Mouse (Mus musculus) midbrain, embryonic 14.5 days (tissue): ENCODE results near the gene Gm11127. TPM values are rescaled to one million over a fixed set of nuclear protein-coding genes. Genes with fewer than 3 reads are reported as not detected.
"Not testable (repeated sequence)": the region's sequence is repeated elsewhere in the genome, so short reads cannot be mapped to it uniquely, and the experiment has no call there.

ENCODE experiments used
- ATAC-seq: fragments of 200-750 bp; cut with Nextera tagmentation; 2 replicates; pipeline ENCODE4 v1.8.0; 2017; ENCODE audit warnings: moderate number of reproducible peaks, moderate library complexity; ENCODE audit not compliant: low FRiP score, low TSS enrichment
- DNase-seq: peaks from one replicate; pipeline ENCODE4 v3.0.0-alpha.2; 2015
- H3K27ac ChIP-seq: fragments of 300-500 bp; sonication (generic); replicated peaks from 2 replicates; pipeline ENCODE4 v1.5.1; 2014; ENCODE audit warnings: mild to moderate bottlenecking, low read depth, low read length, moderate library complexity
- H3K27me3 ChIP-seq: fragments of 300-500 bp; sonication (generic); 2 replicates; pipeline ENCODE4 v1.6.1; 2014; ENCODE audit warnings: low read length, control low read depth, mixed read lengths; ENCODE audit not compliant: control insufficient read depth, insufficient read depth
- H3K36me3 ChIP-seq: fragments of 300-500 bp; sonication (generic); 2 replicates; pipeline ENCODE4 v1.6.1; 2014; ENCODE audit warnings: low read length, control low read depth; ENCODE audit not compliant: control insufficient read depth, insufficient read depth
- H3K4me1 ChIP-seq: fragments of 300-500 bp; sonication (generic); 2 replicates; pipeline ENCODE4 v1.6.1; 2014; ENCODE audit warnings: mild to moderate bottlenecking, antibody characterized with exemption, low read length, control low read depth; ENCODE audit not compliant: control insufficient read depth, insufficient read depth
- H3K4me2 ChIP-seq: fragments of 300-500 bp; sonication (generic); 2 replicates; pipeline ENCODE4 v1.6.1; 2014; ENCODE audit warnings: mild to moderate bottlenecking, low read length, moderate library complexity
- H3K4me3 ChIP-seq: fragments of 300-500 bp; sonication (generic); replicated peaks from 2 replicates; pipeline ENCODE4 v1.5.1; 2014; ENCODE audit warnings: low read depth, low read length
- H3K9ac ChIP-seq: fragments of 300-500 bp; sonication (generic); replicated peaks from 2 replicates; pipeline ENCODE4 v1.6.1; 2014; ENCODE audit warnings: mild to moderate bottlenecking, low read length, moderate library complexity
- H3K9me3 ChIP-seq: fragments of 300-500 bp; sonication (generic); 2 replicates; pipeline ENCODE4 v1.6.1; 2016; ENCODE audit warnings: low read length, control low read depth, mixed read lengths; ENCODE audit not compliant: control insufficient read depth
- WGBS: fragments of 180-500 bp; shearing (Covaris S2); extraction: QIAGEN DNeasy Blood & Tissue Kit; methylation state at CpG from one replicate; pipeline ENCODE4 v1.1.7; 2014; 5-methylcytosine and 5-hydroxymethylcytosine counted together
- polyA plus RNA-seq: library from polyadenylated mRNA; unstranded; fragments of >200 nt; fragmentation: Nextera tagmentation; extraction: Ambion mirVana; gene quantifications from 2 replicates; pipeline ENCODE4 v1.2.1, GENCODE M21; 2014

Gene Gm11127
- polyA plus RNA-seq, 1 experiment from 2014 or later = not detected

DNA sequence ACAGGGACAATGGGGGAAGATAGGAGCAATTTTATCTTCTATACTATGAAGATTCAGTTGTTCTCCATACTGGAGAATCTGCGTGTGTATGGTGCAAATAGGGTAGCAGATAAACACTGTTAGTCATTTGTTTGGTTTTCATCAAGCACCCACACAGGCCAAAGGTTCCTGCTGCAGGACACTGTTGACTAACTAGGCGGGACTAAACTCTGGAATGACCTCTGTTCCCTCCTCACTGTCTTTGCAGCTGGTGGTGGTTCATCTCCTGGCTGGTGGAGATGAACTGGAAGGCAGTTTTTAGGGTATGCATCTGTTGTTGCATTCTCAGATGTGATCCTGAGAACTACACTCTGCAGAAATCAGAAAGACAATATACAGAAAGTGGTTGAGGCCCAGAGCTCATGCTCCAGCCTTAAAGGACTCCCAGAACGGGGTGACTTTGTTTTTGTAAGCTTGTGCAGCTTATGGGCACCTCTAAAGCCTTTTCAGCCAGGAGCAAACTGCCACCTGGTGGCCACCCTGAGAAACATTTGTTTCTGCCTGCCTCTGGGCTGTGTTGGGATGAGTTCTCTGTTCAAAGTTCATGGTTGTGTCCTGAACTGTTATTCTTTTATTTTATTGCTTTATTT lies 23.0 kb downstream of the Gm11127 start:
- not testable (repeated sequence) for H3K4me2 ChIP-seq, ATAC-seq, H3K36me3 ChIP-seq, H3K27me3 ChIP-seq, H3K9ac ChIP-seq, H3K9me3 ChIP-seq, H3K4me3 ChIP-seq, H3K4me1 ChIP-seq, H3K27ac ChIP-seq
- peak; percentile 65 for DNase-seq
- 41% methylated on average over 3 of the region's 3 CpGs for WGBS

DNA sequence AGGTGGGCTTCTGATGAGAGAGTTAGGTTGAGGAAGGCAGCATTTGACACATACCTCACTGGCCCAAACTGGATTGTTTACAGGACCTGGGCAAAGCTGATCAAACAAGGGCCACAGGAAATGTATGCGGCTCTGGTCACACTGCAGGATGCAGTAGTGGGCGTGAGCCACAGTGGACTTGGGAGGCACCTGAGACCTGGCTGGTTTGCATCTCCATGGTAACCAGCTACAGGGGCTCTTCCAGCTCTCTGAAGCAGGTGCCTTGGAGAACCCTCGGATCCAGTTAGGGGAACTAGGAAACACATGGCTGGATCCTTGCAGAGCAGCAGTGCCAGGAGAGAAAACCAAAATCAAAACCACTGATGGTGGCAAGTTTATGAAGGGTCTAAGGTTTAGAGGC lies 23.6 kb downstream of the Gm11127 start:
- DNase-seq, H3K4me3 ChIP-seq, H3K27ac ChIP-seq, H3K4me2 ChIP-seq, H3K27me3 ChIP-seq, H3K9ac ChIP-seq, H3K4me1 ChIP-seq, H3K9me3 ChIP-seq, H3K36me3 ChIP-seq, ATAC-seq: not testable (repeated sequence)
- 59% methylated on average over 3 of the region's 3 CpGs for WGBS

DNA sequence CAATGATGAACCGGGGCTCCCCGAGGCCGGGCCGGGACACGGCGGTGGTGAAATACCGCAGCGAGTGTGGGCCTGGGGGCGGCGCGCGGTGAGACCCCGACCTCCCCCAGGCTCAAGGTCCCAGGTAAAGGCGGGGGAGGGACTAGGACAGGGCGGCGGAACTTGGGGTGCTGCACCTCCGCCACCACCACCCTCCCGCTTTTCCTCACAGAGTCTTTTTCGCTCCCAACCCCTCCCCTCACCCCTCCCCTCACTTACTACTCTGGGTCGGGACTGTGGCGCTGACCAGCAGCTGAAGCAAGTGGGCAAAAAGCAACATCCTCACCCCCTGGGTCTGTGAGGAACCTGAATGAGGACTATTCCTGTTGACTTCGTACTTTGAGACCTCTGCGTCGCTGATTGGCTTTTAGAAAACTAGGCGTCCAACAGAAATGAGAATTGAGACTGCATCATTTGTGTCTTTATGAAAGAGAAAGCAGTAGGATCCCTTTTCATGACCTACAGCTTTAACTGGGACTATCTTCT lies 25.8 kb downstream of the Gm11127 start, which contains the start of gene H2-T23:
Gene H2-T23, minus strand, starts transcription at position 505 of the 525 bp plus-strand sequence.
- not testable (repeated sequence) for H3K4me1 ChIP-seq, H3K27me3 ChIP-seq, H3K36me3 ChIP-seq, H3K27ac ChIP-seq, H3K9me3 ChIP-seq
- 1% methylated on average over 24 of the region's 25 CpGs for WGBS
- peak; percentile 38 for DNase-seq
- Histone ChIP-seq H3K9ac (peak within 1 kb of the TSS; percentile 49; the same call in 1 of the 2 replicates), H3K4me2 (peak within 1 kb of the TSS; percentile 73), H3K4me3 (peak within 1 kb of the TSS; percentile 42)
- ATAC-seq = peak; percentile 37; the same call in 1 of the 2 replicates

DNA sequence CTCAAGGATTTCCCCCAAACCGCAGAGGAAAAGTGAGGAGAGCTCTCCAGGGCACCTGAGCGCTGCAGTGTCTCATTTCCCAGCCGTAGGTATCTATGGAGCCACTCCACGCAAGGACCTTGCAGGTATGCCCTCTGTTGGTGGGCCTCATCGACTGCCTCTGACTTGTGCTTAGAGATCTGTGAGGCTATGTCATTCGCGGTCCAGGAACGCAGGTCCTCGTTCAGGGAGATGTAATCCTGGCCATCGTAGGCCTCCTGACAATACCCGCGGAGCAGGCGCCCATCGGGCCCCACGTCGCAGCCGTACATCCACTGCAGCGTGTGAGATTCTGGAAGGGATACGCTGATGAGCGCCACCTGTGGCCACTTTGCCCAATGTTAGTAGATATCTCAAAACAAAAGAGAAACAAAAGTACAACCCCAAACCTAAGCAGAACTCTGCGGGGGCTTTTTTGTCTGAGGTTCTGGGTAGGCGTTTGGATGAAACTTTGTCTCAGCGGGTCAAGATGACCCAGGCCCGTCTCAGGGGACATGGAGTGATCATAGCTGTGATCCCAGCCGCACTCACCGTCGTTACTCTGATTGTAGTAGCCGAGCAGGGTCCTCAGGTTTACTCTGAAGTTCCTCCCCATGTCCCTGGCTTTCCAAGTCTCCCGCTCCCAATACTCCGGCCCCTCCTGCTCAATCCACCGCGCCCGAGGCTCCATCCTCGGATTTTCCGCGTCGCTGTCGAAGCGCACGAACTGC lies 26.4 kb downstream of the Gm11127 start:
- WGBS = under 1% methylated on average over 40 of the region's 40 CpGs
- not testable (repeated sequence) for H3K4me1 ChIP-seq, H3K27me3 ChIP-seq, H3K36me3 ChIP-seq, H3K9me3 ChIP-seq, H3K27ac ChIP-seq
- peak; percentile 59 for DNase-seq
- Histone ChIP-seq H3K9ac (peak overlapping the region; percentile 49; the same call in 1 of the 2 replicates), H3K4me3 (peak overlapping the region; percentile 42), H3K4me2 (peak overlapping the region; percentile 73)
- peak; percentile 62 for ATAC-seq

DNA sequence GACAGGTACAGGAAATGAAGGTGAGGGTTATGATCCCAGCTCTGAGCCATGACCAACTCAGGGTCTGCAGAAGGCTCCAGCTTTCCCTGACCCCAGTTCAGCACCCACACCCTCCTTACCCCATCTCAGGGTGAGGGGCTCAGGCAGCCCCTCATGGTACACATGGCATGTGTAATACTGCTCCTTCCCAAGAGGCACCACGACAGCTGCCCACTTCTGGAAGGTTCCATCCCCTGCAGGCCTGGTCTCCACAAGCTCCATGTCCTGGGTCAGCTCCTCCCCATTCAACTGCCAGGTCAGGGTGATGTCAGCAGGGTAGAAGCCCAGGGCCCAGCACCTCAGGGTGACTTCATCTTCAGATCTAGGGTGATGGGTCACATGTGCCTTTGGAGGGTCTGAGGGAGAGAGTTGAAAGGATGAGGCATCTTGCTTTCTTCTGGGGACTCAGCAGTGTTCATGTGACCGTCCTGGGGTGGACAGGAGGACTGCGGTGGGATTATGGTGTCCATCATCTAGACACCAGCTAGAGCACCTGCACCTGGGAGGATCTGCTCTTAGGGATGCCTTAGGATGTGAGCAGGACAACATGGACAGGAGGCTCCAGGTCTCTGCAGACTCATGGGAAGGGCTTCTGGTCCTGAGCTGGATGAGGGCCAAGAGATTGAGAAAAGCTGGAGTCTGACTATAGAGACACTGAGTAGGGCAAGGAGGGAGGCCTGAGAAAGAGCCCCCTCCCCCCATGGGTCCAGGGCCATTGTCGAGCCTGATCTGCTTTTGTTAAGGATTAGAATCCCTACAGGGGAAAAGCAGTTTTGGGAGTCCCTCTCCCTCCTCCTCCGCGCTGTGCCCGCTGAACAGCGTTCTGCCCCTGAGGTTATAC lies 27.2 kb downstream of the Gm11127 start:
- not testable (repeated sequence) for H3K36me3 ChIP-seq, H3K27ac ChIP-seq, H3K27me3 ChIP-seq, H3K4me1 ChIP-seq, ATAC-seq, H3K9me3 ChIP-seq, H3K9ac ChIP-seq
- 33% methylated on average over 8 of the region's 8 CpGs for WGBS
- peak overlapping the region; percentile 73 for H3K4me2 ChIP-seq
- peak overlapping the region; percentile 42; the same call in 1 of the 2 replicates for H3K4me3 ChIP-seq
- DNase-seq = peak; percentile 18

DNA sequence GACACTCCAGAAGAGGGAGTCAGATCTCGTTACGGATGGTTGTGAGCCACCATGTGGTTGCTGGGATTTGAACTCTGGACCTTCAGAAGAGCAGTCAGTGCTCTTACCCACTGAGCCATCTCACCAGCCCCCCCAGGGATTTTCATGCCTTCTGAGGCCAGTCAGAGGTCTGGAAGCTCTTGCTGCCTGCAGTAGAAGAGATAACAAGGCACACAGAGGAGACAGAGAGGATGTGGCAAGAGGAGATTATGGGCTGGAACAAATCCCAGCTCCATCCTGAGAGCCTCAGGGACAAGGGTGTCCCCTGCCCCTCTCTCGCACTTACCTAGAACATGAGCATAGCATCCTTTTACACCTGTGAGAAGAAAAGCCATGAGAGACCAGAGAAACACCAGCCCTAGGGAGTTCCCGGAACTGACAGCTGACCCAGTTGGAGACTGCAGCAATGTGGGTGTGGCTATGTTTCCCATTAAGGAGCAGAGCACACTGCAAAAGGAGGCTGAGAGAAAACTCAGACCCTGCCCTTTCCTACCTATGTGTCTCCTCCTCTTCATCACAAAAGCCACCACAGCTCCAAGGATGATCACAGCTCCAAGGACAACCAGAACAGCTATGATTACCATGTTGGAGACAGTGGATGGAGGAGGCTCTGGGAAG lies 28.0 kb downstream of the Gm11127 start:
- not testable (repeated sequence) for H3K4me1 ChIP-seq, H3K27ac ChIP-seq, H3K9me3 ChIP-seq, H3K27me3 ChIP-seq, H3K36me3 ChIP-seq, ATAC-seq, H3K4me3 ChIP-seq, DNase-seq, H3K9ac ChIP-seq, H3K4me2 ChIP-seq
- WGBS = 75% methylated on average over 2 of the region's 4 CpGs

DNA sequence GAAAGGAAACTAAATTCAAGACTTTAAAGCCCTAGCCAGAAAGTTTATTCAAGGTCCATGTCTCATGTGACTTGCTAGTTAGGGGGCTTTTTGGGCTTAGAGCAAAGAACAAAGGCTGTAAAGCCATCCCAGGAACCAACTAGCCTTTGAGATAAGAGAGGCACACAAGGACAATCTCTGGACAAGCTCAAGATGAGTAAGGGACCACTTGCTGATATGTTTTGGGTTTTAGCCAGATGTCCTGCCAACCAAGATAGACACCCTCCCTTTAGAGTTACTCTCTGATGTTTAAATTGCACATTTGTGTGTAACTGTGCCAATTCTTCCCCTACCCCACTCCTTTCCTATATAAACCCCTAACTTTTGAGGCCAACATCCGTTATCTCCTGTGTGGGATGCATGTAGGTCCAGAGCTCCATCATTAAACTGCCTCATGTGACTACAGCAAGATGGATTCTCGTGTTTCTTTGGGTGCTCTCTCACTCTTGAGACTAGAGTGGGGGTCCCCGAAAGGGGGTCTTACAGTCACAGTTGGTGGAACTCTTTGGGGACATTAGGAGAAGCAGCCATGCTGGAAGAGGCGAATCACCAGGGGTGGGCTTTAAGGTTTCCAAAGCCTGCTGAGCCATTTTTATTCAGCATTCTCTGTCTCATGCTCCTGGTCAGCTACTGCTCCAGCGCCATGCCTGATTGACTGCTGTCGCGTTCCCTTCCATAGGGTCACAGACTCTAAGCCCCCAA lies 29.1 kb downstream of the Gm11127 start:
- peaks cover 9% of the 10 kb centered on the region; the same call in 1 of the 2 replicates for H3K4me1 ChIP-seq
- no peak for ATAC-seq
- H3K27ac ChIP-seq = no peak overlapping the region
- H3K4me3 ChIP-seq = no peak overlapping the region
- H3K9me3 ChIP-seq = no peaks in the 10 kb centered on the region
- no peak overlapping the region for H3K9ac ChIP-seq
- no peak overlapping the region for H3K4me2 ChIP-seq
- no peaks in the 10 kb centered on the region for H3K36me3 ChIP-seq
- no peak for DNase-seq
- H3K27me3 ChIP-seq = no peaks in the 10 kb centered on the region
- WGBS = 54% methylated on average over 7 of the region's 7 CpGs
